Mouse (Mus musculus) heart, adult 2 months (tissue): ENCODE data around the gene Atp6v1a.

Source experiments
- CTCF ChIP-seq: fragments of 200-600 bp; IDR thresholded peaks from 2 replicates; pipeline ENCODE4 v1.8.1; 2022; ENCODE audit warnings: antibody characterized with exemption, mild to moderate bottlenecking, moderate library complexity
- EP300 ChIP-seq: fragments of 200-500 bp; IDR thresholded peaks from 2 replicates; pipeline ENCODE4 v1.6.1; 2011; ENCODE audit warnings: low read depth, low read length, control low read depth; ENCODE audit not compliant: insufficient read depth
- POLR2A ChIP-seq: fragments of 200-500 bp; IDR thresholded peaks from 2 replicates; pipeline ENCODE4 v1.6.1; 2011; ENCODE audit warnings: mild to moderate bottlenecking, low read depth, low read length, control low read depth; ENCODE audit not compliant: insufficient read depth

- TF ChIP-seq EP300 (no peak), POLR2A (no peak), CTCF (peak; percentile 44)
Measured at GRCm38 (mm10) chr16:44102925-44103324, 36.6 kb downstream of the Atp6v1a start.
